Mouse (Mus musculus) liver, embryonic 14 days (tissue): ENCODE results near the gene Igfbp1. TPM values are rescaled to one million over a fixed set of nuclear protein-coding genes. Genes with fewer than 3 reads are reported as not detected.

Source experiments
- polyA plus RNA-seq: library from polyadenylated mRNA; depleted of rRNA; stranded (reverse); fragments of >200 nt; gene quantifications from 2 replicates; pipeline ENCODE4 v1.2.3, GENCODE M21; 2012; rRNA removed

The Igfbp1 gene
- polyA plus RNA-seq = 36.2 and 44.4 TPM in 2 replicates

DNA sequence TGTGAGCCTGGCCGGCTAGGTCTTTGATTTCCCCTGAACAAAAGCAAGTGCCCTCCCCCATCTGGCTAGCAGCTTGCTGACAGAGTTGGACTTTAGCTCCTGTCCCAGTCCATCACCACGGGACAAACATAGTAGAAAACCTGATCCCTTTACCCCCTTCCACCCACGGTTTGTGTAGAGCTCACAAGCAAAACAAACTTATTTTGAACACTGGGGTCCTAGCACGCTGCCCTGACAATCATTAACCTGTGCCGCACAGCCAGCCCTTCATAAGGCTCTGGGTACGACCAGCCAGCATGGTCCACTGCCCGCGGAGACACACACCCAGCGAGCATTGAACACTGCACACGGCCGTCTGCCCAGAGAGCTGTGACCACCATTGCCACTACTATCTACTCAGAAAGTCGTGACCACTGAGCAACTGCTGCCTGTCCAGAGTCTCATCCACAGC is at the start of gene Igfbp1:
Gene Igfbp1, plus strand, starts transcription at position 292 of the 451 bp plus-strand sequence.

DNA sequence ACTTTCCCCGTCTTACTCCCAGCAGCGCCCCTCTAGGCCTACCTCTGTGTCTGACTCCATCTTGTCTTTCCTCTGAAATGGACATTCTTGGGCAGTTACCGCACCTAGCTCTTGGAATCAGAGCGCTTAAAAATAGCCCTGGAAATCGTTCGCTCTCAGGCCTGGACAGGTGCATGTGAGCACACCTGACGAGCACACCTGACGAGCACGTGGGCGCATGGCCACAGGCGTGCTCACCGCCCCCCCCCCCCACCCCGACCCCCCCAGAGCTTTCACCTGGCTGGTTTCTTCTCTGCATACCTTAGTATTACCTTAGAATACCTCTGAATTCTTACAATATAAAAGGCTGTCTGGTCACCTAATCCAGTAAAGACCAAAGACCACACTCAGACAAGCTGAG is 9.1 kb upstream of the Igfbp1 start, which contains the start of gene Gm11985:
Gene Gm11985, minus strand, starts transcription at position 101 of the 400 bp plus-strand sequence.

DNA sequence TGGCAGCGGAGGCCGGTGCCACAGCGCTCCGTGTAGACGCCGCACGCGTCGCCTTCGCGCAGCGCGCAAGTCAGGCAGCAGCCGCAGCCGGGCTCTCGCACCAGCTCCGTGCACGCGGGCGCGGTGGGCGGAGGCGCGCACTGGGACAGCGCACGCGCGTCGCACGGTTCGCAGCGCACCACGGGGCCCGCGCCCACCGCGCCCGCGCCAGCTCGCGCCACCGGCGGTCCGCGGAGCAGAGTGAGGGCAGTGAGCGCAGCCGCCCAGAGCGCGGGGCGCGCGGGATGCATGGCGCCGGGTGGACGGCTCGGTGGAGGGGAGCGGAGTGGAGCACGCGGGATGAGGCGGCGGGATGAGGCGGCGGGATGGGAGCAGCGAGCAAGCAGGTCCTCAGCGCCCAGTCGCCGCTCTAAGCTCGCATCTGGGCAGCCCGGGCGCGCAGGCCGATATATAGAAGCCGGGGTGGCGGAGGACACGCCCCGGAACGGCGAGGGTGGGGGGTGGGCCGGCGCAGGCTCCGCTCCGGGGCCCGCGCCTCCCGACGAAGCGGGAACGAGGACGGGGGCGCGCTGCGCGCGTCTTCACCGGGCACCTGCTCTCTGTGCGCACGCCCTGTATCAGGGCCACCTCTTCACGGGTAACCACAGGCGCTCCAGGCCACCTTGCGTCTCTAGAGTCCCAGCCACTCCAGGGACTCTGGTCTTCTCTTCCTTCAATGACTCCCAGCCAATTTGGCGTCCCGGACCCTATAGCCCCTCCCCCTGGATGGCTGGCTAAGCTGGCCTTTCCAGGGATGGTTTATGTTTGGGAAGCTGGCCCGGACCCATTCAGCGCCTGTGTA is 16.1 kb downstream of the Igfbp1 start, which contains the start of gene Igfbp3:
Gene Igfbp3, minus strand, starts transcription at position 423 of the 841 bp plus-strand sequence.

Other genes with a start within 250 kb of the Igfbp1 start
- gene Adcy1, start 134.3 kb upstream of the Igfbp1 start, polyA plus RNA-seq = 0.15 and 0.16 TPM in 2 replicates
- gene Gm11985, start 9.2 kb upstream of the Igfbp1 start, polyA plus RNA-seq = not detected in 2 replicates
- gene Igfbp3, start 16.1 kb downstream of the Igfbp1 start, polyA plus RNA-seq = 21.1 and 21.3 TPM in 2 replicates